Mouse (Mus musculus) urinary bladder, postnatal 4 days (tissue): ENCODE data around the gene Osm.

Experiments
- DNase-seq, 2 experiments: peaks; one replicate each; pipeline ENCODE4 v3.0.0; 2021 to 2022; ENCODE audit warnings: low spot score in 2 of 2

Osm gene

GRCm38 (mm10) chr11:4239691-4240090, 3.5 kb downstream of the Osm start:
- DNase-seq = no peak

- no peak for DNase-seq
These were observed 3.9 kb downstream of the Osm start for GRCm38 (mm10) chr11:4240151-4240550.

- DNase-seq = no peak
These were observed 5.0 kb downstream of the Osm start for GRCm38 (mm10) chr11:4241180-4241579.

- no peak for DNase-seq
These were observed 9.9 kb downstream of the Osm start for GRCm38 (mm10) chr11:4246126-4246525.

- DNase-seq = no peak
These were observed 10.4 kb downstream of the Osm start for GRCm38 (mm10) chr11:4246623-4247022.

GRCm38 (mm10) chr11:4247201-4247959, 11.2 kb downstream of the Osm start:
- no peak for DNase-seq

- DNase-seq = no peak
These were observed 12.9 kb downstream of the Osm start for GRCm38 (mm10) chr11:4249151-4249550.

- no peak for DNase-seq
These were observed 14.1 kb downstream of the Osm start for GRCm38 (mm10) chr11:4250290-4250689.

- no peak for DNase-seq
These were observed 15.2 kb downstream of the Osm start for GRCm38 (mm10) chr11:4251376-4251775.

- no peak for DNase-seq
These were observed 16.7 kb downstream of the Osm start for GRCm38 (mm10) chr11:4252886-4253285.

- no peak for DNase-seq
These were observed 20.8 kb downstream of the Osm start, which contains the start of gene Lif for GRCm38 (mm10) chr11:4256846-4257607. Gene Lif, plus strand, starts transcription at chr11:4257557.

- no peak for DNase-seq
These were observed 21.5 kb downstream of the Osm start for GRCm38 (mm10) chr11:4257756-4258155.

GRCm38 (mm10) chr11:4258657-4259082, 22.4 kb downstream of the Osm start:
- peak; percentile 72 to 80 for DNase-seq

GRCm38 (mm10) chr11:4260463-4261187, 24.4 kb downstream of the Osm start:
- DNase-seq = no peak

GRCm38 (mm10) chr11:4261188-4261494, 24.9 kb downstream of the Osm start:
- no peak for DNase-seq

- no peak for DNase-seq
These were observed 25.7 kb downstream of the Osm start for GRCm38 (mm10) chr11:4261969-4262368.

GRCm38 (mm10) chr11:4262847-4263246, 26.6 kb downstream of the Osm start:
- DNase-seq = no peak

- no peak for DNase-seq
These were observed 27.1 kb downstream of the Osm start for GRCm38 (mm10) chr11:4263296-4263695.

GRCm38 (mm10) chr11:4264066-4264465, 27.8 kb downstream of the Osm start:
- peak in 1 of 2 experiments; percentile 76 for DNase-seq

GRCm38 (mm10) chr11:4266271-4267201, 30.3 kb downstream of the Osm start:
- DNase-seq = no peak

GRCm38 (mm10) chr11:4267202-4267578, 31.0 kb downstream of the Osm start:
- no peak for DNase-seq
